ENCODE assay signal across 20 mouse cellular contexts in genomic region chr3:149736069-149736468, GRCm38 (mm10).
"Had no signal": no experiment of that assay in that cellular context is flagged by ENCODE, and none has a peak within 500 bp of the region (broad histone marks: within the 10 kb centered on the region; RNA-seq: fewer than 3 reads in every experiment).

No protein-coding gene starts in this region.

- ATAC-seq: liver, postnatal 0 days; lung, postnatal 0 days; midbrain, embryonic 15.5 days had no signal

- H3K4me1 ChIP-seq: liver, embryonic 13.5 days; liver, embryonic 15.5 days; lung, embryonic 15.5 days; midbrain, embryonic 15.5 days; neural tube, embryonic 13.5 days; neural tube, embryonic 15.5 days had no signal

- H3K27me3 ChIP-seq: liver, embryonic 13.5 days; liver, embryonic 15.5 days; lung, embryonic 15.5 days; midbrain, embryonic 12.5 days; midbrain, embryonic 15.5 days; neural tube, embryonic 13.5 days; neural tube, embryonic 15.5 days had no signal

- H3K4me2 ChIP-seq: liver, embryonic 13.5 days; liver, embryonic 15.5 days; lung, embryonic 15.5 days; midbrain, embryonic 12.5 days; midbrain, embryonic 15.5 days; neural tube, embryonic 13.5 days; neural tube, embryonic 15.5 days had no signal

- DNase-seq: liver, embryonic 13.5 days; liver, postnatal 0 days; lung, adult 2 months; lung, postnatal 14 days; lung, postnatal 4 days; right cerebral cortex, adult 18-20 months; right cerebral cortex, postnatal 25 days; right cerebral cortex, postnatal 4 days; spleen, adult 18-20 months; thymus, adult 18-20 months; thymus, postnatal 14 days; thymus, postnatal 36 days had no signal

- H3K4me3 ChIP-seq: liver, embryonic 13.5 days; liver, embryonic 15.5 days; lung, embryonic 15.5 days; midbrain, embryonic 12.5 days; midbrain, embryonic 15.5 days; myocyte; neural tube, embryonic 13.5 days; neural tube, embryonic 15.5 days had no signal

- H3K36me3 ChIP-seq: liver, embryonic 13.5 days; liver, embryonic 15.5 days; lung, embryonic 15.5 days; midbrain, embryonic 12.5 days; midbrain, embryonic 15.5 days; neural tube, embryonic 13.5 days; neural tube, embryonic 15.5 days had no signal

- H3K9me3 ChIP-seq: liver, embryonic 13.5 days; liver, embryonic 15.5 days; lung, embryonic 15.5 days; midbrain, embryonic 12.5 days; midbrain, embryonic 15.5 days; neural tube, embryonic 13.5 days; neural tube, embryonic 15.5 days had no signal

- H3K27ac ChIP-seq: liver, embryonic 13.5 days; liver, embryonic 15.5 days; lung, embryonic 15.5 days; midbrain, embryonic 12.5 days; midbrain, embryonic 15.5 days; neural tube, embryonic 13.5 days; neural tube, embryonic 15.5 days had no signal

- H3K9ac ChIP-seq: liver, embryonic 13.5 days; liver, embryonic 15.5 days; liver, postnatal 0 days; lung, embryonic 15.5 days; midbrain, embryonic 12.5 days; midbrain, embryonic 15.5 days; neural tube, embryonic 13.5 days; neural tube, embryonic 15.5 days had no signal
